Mouse (Mus musculus) MEL (cell line): ENCODE data around the gene Slc15a5. TPM values are rescaled to one million over a fixed set of nuclear protein-coding genes. Genes with fewer than 3 reads are reported as not detected.

Source experiments
- DNase-seq: peaks from one replicate; pipeline ENCODE4 v3.0.0; 2011; ENCODE audit warnings: low read depth, low spot score
- H3K27ac ChIP-seq: 2 replicates; pipeline ENCODE4 v1.5.1; 2012; ENCODE audit warnings: low read depth, mild to moderate bottlenecking, control low read depth, low read length, moderate library complexity; ENCODE audit not compliant: control insufficient read depth
- H3K27me3 ChIP-seq, 2 experiments: fragments of 150-350 bp in 1 of 2; sonication (generic) in 1 of 2; 2 replicates each; pipeline ENCODE4 v1.6.1; 2012; ENCODE audit warnings: low read length in 2 of 2, mild to moderate bottlenecking in 2 of 2, improper control_type of control experiment in 1 of 2, moderate library complexity in 1 of 2; ENCODE audit not compliant: insufficient read depth in 2 of 2, control insufficient read depth in 1 of 2
- H3K36me3 ChIP-seq, 2 experiments: 2 replicates each; pipeline ENCODE4 v1.6.1; 2012 to 2014; ENCODE audit warnings: low read length in 2 of 2, improper control_type of control experiment in 1 of 2, inconsistent platforms in 1 of 2, mild to moderate bottlenecking in 1 of 2; ENCODE audit not compliant: insufficient read depth in 2 of 2, control insufficient read depth in 1 of 2
- H3K4me1 ChIP-seq, 2 experiments: fragments of 150-350 bp in 1 of 2; sonication (generic) in 1 of 2; 2 replicates each; pipeline ENCODE4 v1.6.1; 2012; ENCODE audit warnings: low read length in 2 of 2, improper control_type of control experiment in 1 of 2, mild to moderate bottlenecking in 1 of 2; ENCODE audit not compliant: insufficient read depth in 2 of 2, control insufficient read depth in 1 of 2
- H3K4me3 ChIP-seq, 2 experiments: fragments of 150-350 bp in 1 of 2; sonication (generic) in 1 of 2; 2 replicates each; pipeline ENCODE4 v1.5.1; 2012; ENCODE audit warnings: low read depth in 2 of 2, low read length in 2 of 2, mild to moderate bottlenecking in 2 of 2, moderate library complexity in 2 of 2, control low read depth in 1 of 2, improper control_type of control experiment in 1 of 2; ENCODE audit not compliant: control insufficient read depth in 1 of 2, insufficient read depth in 1 of 2
- H3K79me2 ChIP-seq: 2 replicates; pipeline ENCODE4 v1.6.1; 2012; ENCODE audit warnings: mild to moderate bottlenecking, low read length, moderate library complexity; ENCODE audit not compliant: control insufficient read depth, poor library complexity, insufficient read depth
- H3K9ac ChIP-seq: 2 replicates; pipeline ENCODE4 v1.6.1; 2012; ENCODE audit warnings: low read depth, mild to moderate bottlenecking, control low read depth, low read length, moderate library complexity; ENCODE audit not compliant: control insufficient read depth, poor library complexity, severe bottlenecking
- H3K9me3 ChIP-seq: fragments of 150-350 bp; sonication (generic); replicated peaks from 2 replicates; pipeline ENCODE4 v1.6.1; 2012; ENCODE audit warnings: mild to moderate bottlenecking, low read length, improper control_type of control experiment, moderate library complexity; ENCODE audit not compliant: insufficient read depth
- BHLHE40 ChIP-seq: IDR thresholded peaks from 2 replicates; pipeline ENCODE4 v1.6.1; 2012; ENCODE audit warnings: low read depth, mild to moderate bottlenecking, inconsistent platforms, low read length, improper control_type of control experiment, borderline replicate concordance
- CHD1 ChIP-seq: IDR thresholded peaks from 2 replicates; pipeline ENCODE4 v1.6.1; 2012; ENCODE audit warnings: low read depth, mild to moderate bottlenecking, inconsistent platforms, low read length, improper control_type of control experiment
- CHD2 ChIP-seq: IDR thresholded peaks from 2 replicates; pipeline ENCODE4 v1.6.1; 2011; ENCODE audit warnings: low read length, improper control_type of control experiment
- EP300 ChIP-seq, 2 experiments: IDR thresholded peaks; 2 replicates each; pipeline ENCODE4 v1.6.1; 2011; ENCODE audit warnings: improper control_type of control experiment in 2 of 2, low read length in 2 of 2, low read depth in 1 of 2, mild to moderate bottlenecking in 1 of 2
- ETS1 ChIP-seq: IDR thresholded peaks from 2 replicates; pipeline ENCODE4 v1.6.1; 2012; ENCODE audit warnings: low read depth, mild to moderate bottlenecking, inconsistent platforms, low read length, improper control_type of control experiment, moderate library complexity
- GATA1 ChIP-seq: IDR thresholded peaks from 2 replicates; pipeline ENCODE4 v1.6.1; 2011; ENCODE audit warnings: low read depth, low read length, improper control_type of control experiment
- HCFC1 ChIP-seq: IDR thresholded peaks from 2 replicates; pipeline ENCODE4 v1.6.1; 2012; ENCODE audit warnings: low read depth, mild to moderate bottlenecking, inconsistent platforms, low read length, improper control_type of control experiment, moderate library complexity
- JUND ChIP-seq: IDR thresholded peaks from 2 replicates; pipeline ENCODE4 v1.6.1; 2011; ENCODE audit warnings: low read depth, mild to moderate bottlenecking, improper control_type of control experiment, low read length
- MAZ ChIP-seq: IDR thresholded peaks from 2 replicates; pipeline ENCODE4 v1.6.1; 2012; ENCODE audit warnings: low read depth, mild to moderate bottlenecking, inconsistent platforms, low read length, improper control_type of control experiment
- MYC ChIP-seq: IDR thresholded peaks from 2 replicates; pipeline ENCODE4 v1.6.1; 2011; ENCODE audit warnings: low read depth, mild to moderate bottlenecking, low read length, improper control_type of control experiment, moderate library complexity
- POLR2A ChIP-seq, 2 experiments: IDR thresholded peaks; 2 replicates each; pipeline ENCODE4 v1.6.1; 2011 to 2012; ENCODE audit warnings: low read length in 2 of 2, mild to moderate bottlenecking in 2 of 2, control low read depth in 1 of 2, improper control_type of control experiment in 1 of 2, low read depth in 1 of 2, moderate library complexity in 1 of 2; ENCODE audit not compliant: control insufficient read depth in 1 of 2, insufficient read depth in 1 of 2, poor library complexity in 1 of 2
- POLR2AphosphoS5 ChIP-seq: IDR thresholded peaks from 2 replicates; pipeline ENCODE4 v1.6.1; 2012; ENCODE audit warnings: low read depth, borderline replicate concordance, mild to moderate bottlenecking, inconsistent platforms, low read length, moderate library complexity, mixed read lengths
- RAD21 ChIP-seq: IDR thresholded peaks from 2 replicates; pipeline ENCODE4 v1.6.1; 2011; ENCODE audit warnings: mild to moderate bottlenecking, low read depth, low read length, improper control_type of control experiment
- RCOR1 ChIP-seq: IDR thresholded peaks from 2 replicates; pipeline ENCODE4 v1.6.1; 2012; ENCODE audit warnings: low read depth, mild to moderate bottlenecking, inconsistent platforms, low read length, improper control_type of control experiment
- SIN3A ChIP-seq: IDR thresholded peaks from 2 replicates; pipeline ENCODE4 v1.6.1; 2012; ENCODE audit warnings: low read length, improper control_type of control experiment, inconsistent platforms
- SMC3 ChIP-seq: IDR thresholded peaks from 2 replicates; pipeline ENCODE4 v1.6.1; 2011; ENCODE audit warnings: low read depth, low read length, improper control_type of control experiment
- TAL1 ChIP-seq: IDR thresholded peaks from 2 replicates; pipeline ENCODE4 v1.6.1; 2012; ENCODE audit warnings: mild to moderate bottlenecking, inconsistent platforms, low read length, moderate library complexity, mixed read lengths
- TBP ChIP-seq: IDR thresholded peaks from 2 replicates; pipeline ENCODE4 v1.8.0; 2011; ENCODE audit warnings: low read depth, low read length, improper control_type of control experiment
- USF1 ChIP-seq: IDR thresholded peaks from 2 replicates; pipeline ENCODE4 v1.6.1; 2014; ENCODE audit warnings: low read depth, mild to moderate bottlenecking, inconsistent platforms, low read length, improper control_type of control experiment, moderate library complexity
- ZC3H11A ChIP-seq: IDR thresholded peaks from 2 replicates; pipeline ENCODE4 v1.6.1; 2012; ENCODE audit warnings: low read depth, mild to moderate bottlenecking, inconsistent platforms, low read length, improper control_type of control experiment
- ZMIZ1 ChIP-seq: IDR thresholded peaks from 2 replicates; pipeline ENCODE4 v1.6.1; 2012; ENCODE audit warnings: low read depth, mild to moderate bottlenecking, inconsistent platforms, low read length, improper control_type of control experiment, moderate library complexity
- ZNF384 ChIP-seq: IDR thresholded peaks from 2 replicates; pipeline ENCODE4 v1.6.1; 2012; ENCODE audit warnings: low read depth, mild to moderate bottlenecking, inconsistent platforms, low read length, improper control_type of control experiment
- polyA plus RNA-seq, 2 experiments: library from polyadenylated mRNA; stranded (reverse) in 1 of 2; unstranded in 1 of 2; fragments of >175 nt in 1 of 2; fragments of >200 nt in 1 of 2; gene quantifications; 2 replicates each; pipeline versions ENCODE4 v1.2.1 to v1.2.4; 2012; ENCODE audit warnings: low replicate concordance in 2 of 2, low read depth in 1 of 2; ENCODE audit not compliant: insufficient read length in 2 of 2, insufficient read depth in 1 of 2, missing spikeins in 1 of 2
- total RNA-seq: library from RNA; depleted of rRNA; stranded (reverse); fragments of 300-350 nt; gene quantifications from 2 replicates; pipeline ENCODE4 v1.2.3, GENCODE M21; 2012

Slc15a5 gene
- total and polyA plus RNA-seq, 3 experiments = not detected

DNA sequence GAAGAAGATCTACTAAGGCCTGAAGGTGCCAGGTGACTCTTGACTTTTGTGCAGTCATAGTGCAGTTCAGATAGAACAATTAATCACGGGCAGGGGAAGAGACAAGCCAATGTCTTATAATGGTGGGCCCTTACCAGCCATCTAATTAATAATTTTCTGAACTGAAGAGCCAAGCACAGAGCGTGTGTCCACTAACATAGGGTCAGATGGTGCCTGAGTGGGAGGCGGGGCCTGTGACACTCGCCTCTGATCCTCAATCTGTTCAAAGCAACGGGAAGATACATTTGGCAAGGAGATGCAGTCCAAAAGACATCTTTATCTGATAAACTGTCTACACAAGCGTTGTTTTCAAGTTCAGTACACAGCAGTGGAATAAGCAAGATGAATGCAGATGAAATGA, 122.1 kb downstream of the Slc15a5 start:
- Histone ChIP-seq H3K79me2 (no peaks in the 10 kb centered on the region), H3K27me3 (no peaks in the 10 kb centered on the region), H3K4me1 (no peaks in the 10 kb centered on the region), H3K9ac (no peak overlapping the region), H3K4me3 (no peak overlapping the region), H3K36me3 (no peaks in the 10 kb centered on the region), H3K9me3 (no peaks in the 10 kb centered on the region), H3K27ac (no peak overlapping the region)
- TF ChIP-seq SIN3A (no peak), BHLHE40 (no peak), JUND (no peak), POLR2AphosphoS5 (no peak), ZNF384 (no peak), ETS1 (no peak), CHD2 (no peak), POLR2A (IDR thresholded peaks at IDR 0.05; ENCODE audit: control insufficient read depth in 1 of 2, insufficient read depth in 1 of 2, low read depth in 1 of 2, low read length in 2 of 2, poor library complexity in 1 of 2) (no peak), TBP (no peak), RCOR1 (no peak)
- no peak for DNase-seq

DNA sequence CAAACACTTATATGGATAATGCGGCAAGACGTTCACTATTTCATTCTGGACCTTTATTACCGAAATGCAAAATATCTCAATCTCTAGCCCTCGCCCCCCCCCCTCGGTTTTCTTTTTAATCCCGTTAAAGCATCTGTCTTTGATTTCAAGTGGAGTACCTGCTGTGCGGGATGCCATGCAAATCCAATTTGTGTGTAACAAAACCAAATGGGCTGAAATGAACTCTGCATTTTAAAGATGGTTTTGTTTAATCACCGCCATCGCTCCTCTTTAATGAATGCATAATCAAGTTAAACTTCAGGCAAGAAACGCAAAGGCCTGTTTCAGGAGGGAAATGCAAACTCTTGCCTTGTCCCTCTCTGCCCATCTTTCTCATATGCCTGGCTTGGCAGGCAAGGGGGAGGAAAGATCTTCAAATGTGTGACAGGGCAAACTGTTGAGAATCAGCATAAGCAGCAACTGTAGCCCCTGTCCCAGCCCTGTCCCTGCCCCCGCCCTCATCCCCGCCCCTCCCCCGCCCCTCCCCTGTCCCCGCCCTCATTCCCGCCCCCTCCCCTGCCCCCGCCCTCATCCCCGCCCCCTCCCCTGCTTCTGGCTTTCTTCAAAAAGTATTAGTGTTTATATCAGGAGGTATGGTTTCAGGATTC, 122.8 kb downstream of the Slc15a5 start:
- DNase-seq = no peak
- TF ChIP-seq EP300 (IDR thresholded peaks at IDR 0.05; ENCODE audit: low read depth in 1 of 2, low read length in 2 of 2) (no peak), MAZ (no peak), RAD21 (no peak), TBP (no peak), TAL1 (no peak), ZC3H11A (no peak), SMC3 (no peak), HCFC1 (no peak), MYC (no peak), ETS1 (no peak), ZMIZ1 (no peak), POLR2A (IDR thresholded peaks at IDR 0.05; ENCODE audit: control insufficient read depth in 1 of 2, insufficient read depth in 1 of 2, low read depth in 1 of 2, low read length in 2 of 2, poor library complexity in 1 of 2) (no peak), GATA1 (no peak), USF1 (no peak), CHD1 (no peak)
- TF ChIP-seq, all 39 proteins: peak for 0
- Histone ChIP-seq H3K36me3 (no peaks in the 10 kb centered on the region), H3K9me3 (no peaks in the 10 kb centered on the region), H3K4me1 (no peaks in the 10 kb centered on the region), H3K27ac (no peak overlapping the region), H3K4me3 (no peak overlapping the region), H3K9ac (no peak overlapping the region), H3K27me3 (no peaks in the 10 kb centered on the region), H3K79me2 (no peaks in the 10 kb centered on the region)
